ENCODE assay signal across 15 mouse cellular contexts in the genomic region with DNA sequence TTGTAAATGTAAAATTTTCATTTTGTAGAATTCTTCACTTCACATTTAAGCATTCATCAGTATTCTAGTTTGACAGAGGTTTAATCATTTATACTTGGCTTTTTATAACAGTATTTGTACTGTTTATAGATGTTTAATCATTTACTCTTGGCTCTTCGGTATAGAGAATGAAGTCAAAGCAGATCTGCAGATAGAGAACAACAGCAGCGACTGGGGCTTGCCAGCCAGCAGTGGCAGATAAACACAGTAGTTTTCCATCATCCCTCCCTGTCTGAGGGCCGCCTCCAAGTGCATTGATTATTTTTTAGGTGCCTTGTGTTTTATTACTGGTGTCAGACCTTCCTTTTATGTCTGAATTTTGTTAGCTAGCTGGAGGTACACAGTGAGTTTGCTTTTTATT.
"Had no signal": no experiment of that assay in that cellular context is flagged by ENCODE, and none has a peak within 500 bp of the region (broad histone marks: within the 10 kb centered on the region; RNA-seq: fewer than 3 reads in every experiment).

No protein-coding gene starts in this region.

- H3K4me1 ChIP-seq: midbrain, embryonic 13.5 days; stomach, embryonic 15.5 days had no signal

- H3K27me3 ChIP-seq: limb, embryonic 12.5 days; midbrain, embryonic 13.5 days; stomach, embryonic 15.5 days had no signal

- H3K27ac ChIP-seq: limb, embryonic 12.5 days; liver, embryonic 14.5 days; macrophage; midbrain, embryonic 13.5 days; stomach, embryonic 15.5 days had no signal

- H3K4me2 ChIP-seq: limb, embryonic 12.5 days; midbrain, embryonic 13.5 days; stomach, embryonic 15.5 days had no signal

- H3K4me3 ChIP-seq: limb, embryonic 12.5 days; megakaryocyte, embryonic 14.5 days; midbrain, embryonic 13.5 days; stomach, embryonic 15.5 days had no signal

- H3K9me3 ChIP-seq: limb, embryonic 12.5 days; midbrain, embryonic 13.5 days; stomach, embryonic 15.5 days had no signal

- ATAC-seq: intestine, embryonic 16.5 days; lung, postnatal 0 days; midbrain, embryonic 13.5 days had no signal

- H3K36me3 ChIP-seq: limb, embryonic 12.5 days; midbrain, embryonic 13.5 days; stomach, embryonic 15.5 days had no signal

- DNase-seq: layer of hippocampus, adult 9-11 months; layer of hippocampus, postnatal 36 days; liver; lung, adult 2 months; right cerebral cortex, postnatal 14 days; thymus, adult 2 months; thymus, postnatal 25 days had no signal

- H3K9ac ChIP-seq: limb, embryonic 12.5 days; liver, embryonic 14.5 days; midbrain, embryonic 13.5 days; stomach, embryonic 15.5 days had no signal
